Mouse (Mus musculus) kidney, postnatal 4 days (tissue): ENCODE results near the gene Spef1.
A peak's percentile ranks its signal among the peaks of the same experiment; 100 is the strongest.

ENCODE experiments used
- DNase-seq, 2 experiments: peaks; one replicate each; pipeline ENCODE4 v3.0.0; 2021; ENCODE audit warnings: mixed read lengths in 2 of 2

Gene Spef1

DNA sequence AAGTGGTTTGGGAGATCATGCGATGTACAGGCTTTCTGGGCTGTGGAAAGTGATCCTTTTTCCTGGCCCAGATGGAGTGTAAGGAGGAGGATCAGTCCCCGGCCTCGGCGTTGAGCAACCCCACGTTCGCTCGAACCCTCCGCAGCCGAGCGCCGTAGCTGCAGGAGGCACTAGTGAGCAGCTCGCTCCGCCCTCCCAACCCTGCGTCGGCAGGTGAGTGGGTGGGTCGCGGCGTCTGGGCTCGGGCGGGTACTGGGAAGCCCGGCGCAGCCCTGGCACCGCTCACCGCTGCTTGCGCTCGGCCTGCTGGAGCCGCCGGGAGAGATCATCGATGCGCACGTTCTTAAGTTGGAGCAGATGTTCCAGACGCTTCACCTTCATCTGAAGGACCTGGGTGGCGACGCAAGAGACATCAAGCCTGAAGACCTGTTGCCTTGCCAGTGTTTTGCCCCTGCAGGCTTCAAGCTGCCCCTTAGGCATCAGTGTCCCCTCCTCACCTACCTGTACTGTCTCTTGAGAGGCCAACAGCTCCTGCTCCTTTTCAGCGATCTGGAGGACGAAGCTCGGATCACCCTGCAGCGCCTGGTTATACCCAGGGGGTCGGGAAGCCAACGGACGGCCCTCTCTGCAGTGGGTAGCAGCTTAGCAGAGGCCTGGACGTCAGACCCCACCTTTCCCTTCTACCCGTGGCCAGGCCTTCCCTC lies 15.5 kb downstream of the Spef1 start:
- peak; percentile 74 to 82 for DNase-seq

DNA sequence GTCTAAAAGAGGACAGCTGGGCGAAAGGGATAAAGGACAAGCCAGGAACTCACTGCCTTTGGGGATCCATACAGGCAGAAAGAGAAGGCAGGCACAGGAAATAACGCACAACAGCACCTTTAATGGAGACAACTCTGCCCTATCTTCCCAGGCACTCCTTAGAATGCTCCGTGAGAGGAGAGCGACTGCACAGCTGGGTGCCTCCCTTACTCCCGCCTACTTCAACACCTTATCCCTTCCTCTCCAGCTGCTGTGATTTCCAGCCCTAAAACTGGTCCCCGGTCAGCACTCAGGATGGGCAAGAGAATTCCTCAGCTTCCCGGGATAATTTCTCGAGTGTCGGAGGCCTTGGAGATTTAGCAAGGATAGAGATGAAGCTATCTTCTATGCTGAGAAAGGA lies 16.1 kb downstream of the Spef1 start:
- DNase-seq = no peak

DNA sequence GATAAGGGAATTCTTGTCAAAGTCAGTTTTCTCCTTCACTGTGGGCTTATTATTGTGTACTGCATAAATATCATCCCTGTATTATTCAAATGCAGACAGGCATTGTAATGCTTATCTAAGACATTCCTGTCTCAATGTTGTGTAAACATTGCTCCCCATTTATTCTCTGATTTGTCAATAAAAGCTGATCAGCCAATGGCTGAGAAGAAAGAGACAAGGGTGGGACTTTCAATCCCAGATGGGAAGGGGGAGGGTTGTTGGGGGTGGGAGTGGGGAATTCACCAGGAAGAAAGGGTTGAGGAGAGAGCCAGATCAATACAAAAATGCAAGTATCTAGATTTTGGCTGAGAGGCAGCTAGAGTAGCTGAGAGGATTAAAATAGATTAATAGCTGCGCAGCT lies 18.2 kb downstream of the Spef1 start:
- DNase-seq = no peak

DNA sequence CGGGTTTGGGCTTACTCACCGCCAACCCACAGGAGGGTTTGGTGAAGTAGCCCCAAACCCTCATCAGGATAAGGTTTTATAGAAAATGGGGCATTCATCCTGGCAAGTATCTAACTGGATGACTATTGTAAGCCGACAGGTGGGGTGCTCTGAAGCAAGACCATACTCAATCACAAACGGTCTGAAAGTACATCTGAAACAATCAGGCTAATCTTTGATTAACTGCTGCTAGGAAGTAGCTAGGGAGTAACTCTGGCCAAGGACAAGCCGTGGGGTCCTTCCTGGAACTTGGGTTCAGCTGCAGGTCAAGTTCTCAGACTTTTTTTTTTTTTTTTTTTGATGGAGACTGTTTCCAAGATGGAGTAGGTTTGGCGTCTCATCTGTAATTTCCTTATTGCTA lies 19.1 kb downstream of the Spef1 start:
- no peak for DNase-seq

DNA sequence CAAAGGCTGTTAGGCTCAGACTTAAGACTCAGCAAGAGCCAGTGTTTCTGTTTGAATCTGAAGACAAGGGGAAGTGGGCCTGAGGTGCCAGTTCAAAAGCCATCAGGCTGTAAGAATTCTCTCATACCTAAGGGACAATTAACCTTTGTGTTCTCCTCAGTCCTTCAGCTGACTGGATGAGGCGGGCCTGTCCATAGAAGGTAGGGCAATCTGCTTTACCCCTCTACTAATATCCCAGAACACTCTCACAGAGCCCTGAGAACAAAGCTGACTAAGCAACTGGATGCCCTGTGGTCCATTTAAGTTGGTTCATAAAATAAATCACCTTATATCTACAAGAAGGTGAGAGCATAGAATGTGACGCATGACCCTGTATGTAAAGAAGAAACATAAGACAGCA lies 20.9 kb downstream of the Spef1 start:
- DNase-seq = no peak

DNA sequence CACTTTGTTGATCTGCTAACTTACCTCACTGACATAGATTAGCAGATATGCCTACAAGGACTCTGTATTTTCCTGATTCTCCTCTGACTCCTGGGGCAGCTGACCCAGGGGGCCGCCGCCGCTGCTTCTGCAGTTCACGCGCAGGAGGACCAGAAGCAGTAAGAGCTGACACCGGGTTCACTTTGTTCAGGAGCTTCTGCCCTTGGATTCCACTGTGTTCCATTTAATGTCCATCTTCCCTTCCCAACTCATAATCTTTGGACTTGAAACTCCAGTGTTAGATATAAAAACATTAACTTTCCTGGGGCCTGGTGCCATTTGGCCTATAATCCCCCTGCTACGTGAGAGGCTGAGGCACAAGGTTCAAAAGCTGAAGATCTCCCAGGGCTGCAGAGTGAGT lies 23.2 kb downstream of the Spef1 start:
- no peak for DNase-seq

DNA sequence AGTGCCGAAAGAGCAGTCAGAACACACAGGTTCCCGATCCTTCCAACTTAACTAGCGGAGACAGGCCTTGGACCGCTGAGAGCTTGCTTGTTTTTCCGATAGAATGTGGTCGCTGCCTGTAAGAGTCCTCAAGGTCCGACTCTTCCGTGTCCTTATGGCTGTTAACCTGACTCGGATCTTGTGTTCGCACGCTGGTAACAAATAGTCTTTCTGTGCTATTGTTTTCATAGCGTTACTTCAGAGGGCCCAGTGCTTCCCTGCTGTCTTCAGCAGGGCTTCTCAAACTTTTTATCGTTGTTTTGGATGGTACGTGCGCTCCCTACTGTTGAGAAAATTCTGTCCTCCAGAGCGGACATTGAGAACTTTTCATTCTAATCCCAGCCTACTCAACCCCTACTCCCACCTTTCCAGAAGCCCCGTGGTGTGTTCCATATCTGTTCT lies 26.4 kb downstream of the Spef1 start:
- DNase-seq = peak in 1 of 2 experiments; percentile 62

DNA sequence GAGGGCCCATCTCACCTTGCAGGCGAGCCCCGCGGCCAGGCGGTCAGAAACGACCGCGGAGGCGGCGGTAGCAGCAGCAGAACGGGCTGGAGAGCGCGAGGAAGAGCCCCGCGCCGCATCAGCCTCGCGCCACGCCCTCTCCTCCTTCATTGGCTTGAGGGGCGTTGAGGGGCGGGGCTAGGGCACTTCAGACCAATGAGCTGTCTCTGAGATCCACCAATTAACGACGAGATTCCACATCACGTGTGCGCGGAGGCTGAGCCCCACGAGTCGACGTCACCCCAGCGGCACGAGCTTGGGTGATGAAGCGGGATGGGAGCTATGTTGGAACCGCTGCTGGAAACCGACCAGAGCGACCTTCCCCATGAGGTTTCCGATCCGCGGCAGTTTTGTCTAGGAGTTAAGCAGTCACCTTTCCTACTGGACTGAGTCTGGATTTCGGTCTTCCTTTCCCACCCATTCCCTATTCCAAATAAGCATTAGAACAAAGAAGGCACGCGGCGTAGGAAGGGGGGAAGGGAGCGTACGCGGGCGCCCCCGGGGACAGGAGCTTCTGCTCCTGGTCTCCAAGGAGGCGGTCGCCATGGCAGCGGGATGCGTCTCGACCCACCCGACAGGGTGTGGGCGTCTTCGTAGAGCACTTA lies 27.0 kb downstream of the Spef1 start, which contains the start of gene 1700037H04Rik:
Gene 1700037H04Rik, minus strand, starts transcription at position 144 of the 644 bp plus-strand sequence.
- peak; percentile 97 to 99 for DNase-seq

DNA sequence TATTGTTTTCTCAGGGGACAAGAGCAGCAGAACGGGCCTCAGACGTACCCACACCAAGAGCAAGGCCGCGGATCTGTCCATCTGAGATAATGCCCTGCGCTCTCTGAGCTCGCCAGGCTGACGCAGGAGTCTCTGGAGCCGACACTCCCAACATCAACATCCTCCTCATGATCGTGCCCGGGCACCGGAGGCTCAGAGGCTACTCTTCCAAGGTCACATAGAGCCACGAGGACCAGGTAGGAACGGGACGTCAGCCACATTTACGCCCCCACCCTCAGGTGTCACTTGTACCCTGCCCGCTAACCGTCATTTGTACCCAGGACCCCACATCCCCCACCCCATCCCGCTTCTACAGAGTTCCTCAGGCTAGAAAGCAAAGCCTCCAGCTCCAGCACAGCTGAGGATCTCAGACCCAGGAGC lies 27.6 kb downstream of the Spef1 start:
- DNase-seq = peak; percentile 60 to 71

DNA sequence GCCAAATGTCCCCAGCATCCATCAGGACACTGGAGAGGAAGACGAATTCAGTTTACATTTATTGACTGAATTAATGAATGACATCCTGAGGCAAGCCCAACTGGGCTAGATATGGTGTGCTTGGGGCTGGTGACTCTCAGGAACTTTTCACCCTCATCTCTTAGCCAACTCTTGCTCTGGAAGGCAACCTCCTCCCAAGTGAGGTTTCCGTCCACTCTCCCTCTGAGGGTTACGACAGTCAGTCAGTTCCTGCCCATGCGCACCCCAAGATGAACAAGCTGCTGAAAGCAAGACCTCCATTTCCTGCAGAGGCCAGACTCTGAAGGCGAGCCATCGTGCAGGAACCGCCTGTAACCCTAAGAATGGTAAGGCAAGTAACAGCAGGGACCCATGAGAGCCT lies 30.1 kb downstream of the Spef1 start:
- no peak for DNase-seq

DNA sequence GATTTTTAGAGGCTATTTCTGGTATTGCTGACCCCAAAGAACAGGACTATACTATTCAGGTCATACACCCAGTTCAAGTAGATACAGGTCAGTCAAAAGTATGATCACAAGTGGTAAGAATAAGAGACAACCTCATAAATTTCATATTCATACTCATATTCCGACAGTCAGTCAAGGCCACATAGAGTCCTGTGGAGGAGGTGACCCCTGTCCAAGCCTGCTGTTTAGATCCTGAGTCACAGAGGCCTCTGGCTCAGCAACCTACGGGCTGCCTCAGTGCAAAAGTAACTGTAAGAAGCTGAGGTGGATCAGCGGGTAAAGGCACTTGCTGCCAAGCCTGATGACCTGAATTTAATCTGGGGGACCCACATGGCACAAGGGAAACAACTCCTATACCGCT lies 33.0 kb downstream of the Spef1 start:
- no peak for DNase-seq

DNA sequence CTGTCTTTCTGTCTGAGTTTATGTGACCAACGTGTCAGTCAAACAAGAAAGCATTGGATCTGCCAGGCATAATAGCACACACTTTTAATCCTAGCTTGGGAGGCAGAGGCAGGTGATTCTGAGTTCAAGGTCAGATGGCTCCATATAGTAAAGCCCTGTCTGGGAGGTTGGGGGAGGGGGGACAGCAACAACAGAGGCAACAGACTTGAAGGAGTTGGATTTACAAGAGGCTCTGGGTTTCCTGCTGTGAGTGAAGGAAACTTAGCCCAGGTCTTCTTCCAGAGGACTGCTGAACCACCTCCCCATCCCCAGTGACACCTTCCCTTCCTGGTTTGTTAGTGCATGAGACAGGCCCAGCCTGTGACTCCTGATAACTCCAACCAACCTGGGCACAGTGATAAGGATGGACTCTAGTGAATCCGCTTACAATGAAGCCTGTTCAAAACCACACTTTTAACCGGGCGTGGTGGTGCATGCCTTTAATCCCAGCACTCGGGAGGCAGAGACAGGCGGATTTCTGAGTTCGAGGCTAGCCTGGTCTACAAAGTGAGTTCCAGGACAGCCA lies 34.8 kb downstream of the Spef1 start:
- no peak for DNase-seq

DNA sequence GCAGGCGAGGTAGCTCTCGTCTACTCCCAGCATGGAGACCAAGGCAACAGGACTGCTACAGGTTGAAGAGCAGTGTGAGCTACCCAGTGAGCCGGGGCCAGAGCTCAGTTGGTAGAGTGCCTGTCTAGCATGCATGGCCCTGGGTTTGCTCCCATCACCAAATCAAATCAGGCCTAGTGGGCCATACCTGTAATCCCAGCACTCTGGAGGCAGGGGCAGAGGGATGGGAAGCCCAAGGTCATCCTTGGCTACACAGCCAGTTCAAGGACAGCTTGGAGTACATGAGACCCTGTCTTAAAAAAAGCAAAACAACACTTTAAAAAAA lies 37.9 kb downstream of the Spef1 start:
- no peak for DNase-seq

DNA sequence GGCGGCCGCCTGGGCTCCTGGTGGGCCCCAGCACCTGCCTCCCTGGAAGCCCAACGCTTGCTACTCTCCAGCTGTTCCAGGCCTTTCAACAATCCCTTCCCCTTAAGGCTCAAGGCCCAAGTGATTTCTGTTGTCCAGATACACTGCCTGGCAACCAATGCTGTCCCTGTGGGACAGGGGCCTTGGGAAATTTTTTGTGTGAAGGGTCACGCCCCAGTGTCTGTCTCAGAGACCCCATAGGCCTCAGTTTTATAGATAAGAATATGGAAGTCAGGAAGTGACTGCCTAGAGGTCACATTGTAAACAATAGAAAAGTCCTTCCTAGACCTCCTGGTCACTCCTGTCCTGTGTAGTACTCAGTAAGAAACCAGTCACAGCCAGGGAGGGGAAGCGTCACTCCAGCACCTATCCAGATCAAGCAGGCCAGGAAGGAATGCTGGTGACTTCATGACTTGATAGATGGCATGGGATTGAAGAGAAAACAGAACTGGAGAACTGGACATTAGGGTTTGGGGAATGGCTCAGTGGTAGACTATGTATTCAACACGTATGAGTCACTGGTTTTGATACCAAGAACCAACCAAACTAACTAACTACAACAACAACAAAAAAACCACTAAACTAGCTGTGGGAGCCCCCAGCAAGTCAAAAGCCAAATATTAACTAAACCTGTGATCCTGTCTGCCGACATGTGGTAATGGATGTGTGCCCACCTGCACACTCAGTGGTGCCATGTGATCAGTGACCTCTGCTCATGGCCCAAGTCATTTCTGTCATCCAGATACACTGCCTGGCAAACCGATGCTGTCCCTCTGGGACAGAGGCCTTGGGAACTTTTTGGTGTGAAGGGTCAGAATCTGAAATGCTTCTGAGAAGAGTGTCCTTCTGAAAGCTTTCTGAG lies 38.5 kb downstream of the Spef1 start:
- no peak for DNase-seq

DNA sequence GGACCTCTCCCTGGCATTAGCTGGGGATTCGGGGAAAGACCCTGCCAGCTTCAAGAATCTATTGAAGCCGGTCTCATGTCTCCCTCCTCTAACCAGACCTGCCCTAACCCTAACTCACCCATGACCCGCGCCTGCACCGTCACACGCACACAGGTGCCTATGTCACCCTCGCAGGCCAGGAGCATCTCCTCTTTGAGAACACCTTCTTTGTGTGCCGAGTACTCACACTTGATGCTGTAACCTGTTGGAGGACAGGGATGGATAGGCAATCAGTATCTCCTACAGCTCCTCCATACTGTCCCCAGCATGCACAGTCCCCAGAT lies 40.1 kb downstream of the Spef1 start:
- no peak for DNase-seq

DNA sequence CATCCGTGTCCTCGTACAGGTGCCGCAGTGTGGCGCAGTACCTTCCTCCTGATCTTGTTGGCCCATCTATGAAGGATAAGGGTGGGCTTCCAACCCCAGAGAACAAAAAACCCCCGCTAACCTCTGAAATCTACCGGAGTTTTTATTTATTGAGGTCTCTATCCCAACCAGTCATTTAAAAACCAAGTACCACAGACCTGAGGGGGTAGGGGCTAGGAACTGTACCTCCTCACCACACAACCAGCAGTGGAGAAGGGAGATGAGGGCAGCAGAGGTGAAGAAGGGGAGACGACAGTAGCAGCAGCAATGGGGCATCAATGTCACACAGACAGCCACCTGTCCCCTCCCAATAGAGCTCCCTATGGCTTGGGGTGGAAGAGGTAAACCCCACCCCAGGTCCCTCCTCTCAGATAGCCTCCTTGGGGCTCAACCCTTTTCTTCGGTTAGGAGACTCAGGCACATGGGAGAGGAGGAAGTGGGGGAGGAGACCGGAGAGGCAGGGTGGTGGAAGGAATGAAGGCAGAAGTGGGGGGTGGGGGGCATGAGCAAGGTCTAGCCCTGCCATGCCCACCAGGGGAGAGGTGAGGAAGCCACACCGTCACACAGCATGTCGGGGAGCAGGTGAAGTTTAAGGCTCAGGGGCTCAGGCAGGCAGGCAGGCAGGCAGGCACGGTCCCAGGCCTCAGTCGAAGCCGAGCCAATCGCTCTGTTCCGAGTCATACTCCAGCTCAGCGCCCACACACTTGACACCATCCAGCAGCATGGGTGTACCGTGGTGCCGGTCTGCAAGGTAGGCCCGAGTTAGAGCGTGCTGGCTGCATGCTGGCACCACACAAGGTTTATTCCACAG lies 40.7 kb downstream of the Spef1 start:
- no peak for DNase-seq

DNA sequence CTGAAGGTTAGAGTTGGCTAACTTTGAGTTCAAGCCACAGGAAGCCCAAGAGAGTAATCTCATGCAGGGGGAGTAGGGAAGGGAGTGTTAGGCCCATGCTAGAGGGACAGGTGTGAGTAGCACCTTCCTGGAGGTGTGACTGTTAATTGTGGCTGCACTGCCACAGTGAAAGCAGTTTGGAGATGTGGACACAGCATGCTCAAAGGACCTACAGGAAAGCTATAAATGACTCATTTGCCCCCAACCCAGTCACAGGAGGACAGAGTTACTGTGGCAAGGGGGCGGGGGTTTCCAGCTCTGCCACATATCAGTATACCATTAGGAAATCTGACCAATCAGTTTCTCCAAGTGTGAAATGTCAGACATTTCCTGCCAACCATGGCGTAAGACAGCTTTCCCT lies 41.5 kb downstream of the Spef1 start:
- no peak for DNase-seq

DNA sequence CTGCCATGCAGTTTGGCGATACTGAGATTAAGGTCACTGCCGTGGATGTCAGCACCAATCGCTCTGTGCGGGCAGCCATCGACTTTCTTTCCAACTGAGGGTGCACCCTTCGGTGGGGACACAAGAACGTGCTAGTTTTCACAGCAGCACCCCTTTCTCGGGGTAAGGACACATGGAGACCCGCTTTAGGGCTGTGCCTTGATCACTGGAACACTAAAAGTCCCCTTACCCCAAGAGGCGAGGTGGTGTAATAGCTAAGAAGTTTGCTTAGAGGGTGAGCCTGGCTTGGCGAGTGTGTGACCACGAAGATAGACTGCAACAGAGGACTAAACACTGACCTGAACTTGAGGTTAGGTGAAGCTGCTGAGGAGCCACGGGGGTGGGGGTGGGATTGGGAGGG lies 42.0 kb downstream of the Spef1 start:
- no peak for DNase-seq

DNA sequence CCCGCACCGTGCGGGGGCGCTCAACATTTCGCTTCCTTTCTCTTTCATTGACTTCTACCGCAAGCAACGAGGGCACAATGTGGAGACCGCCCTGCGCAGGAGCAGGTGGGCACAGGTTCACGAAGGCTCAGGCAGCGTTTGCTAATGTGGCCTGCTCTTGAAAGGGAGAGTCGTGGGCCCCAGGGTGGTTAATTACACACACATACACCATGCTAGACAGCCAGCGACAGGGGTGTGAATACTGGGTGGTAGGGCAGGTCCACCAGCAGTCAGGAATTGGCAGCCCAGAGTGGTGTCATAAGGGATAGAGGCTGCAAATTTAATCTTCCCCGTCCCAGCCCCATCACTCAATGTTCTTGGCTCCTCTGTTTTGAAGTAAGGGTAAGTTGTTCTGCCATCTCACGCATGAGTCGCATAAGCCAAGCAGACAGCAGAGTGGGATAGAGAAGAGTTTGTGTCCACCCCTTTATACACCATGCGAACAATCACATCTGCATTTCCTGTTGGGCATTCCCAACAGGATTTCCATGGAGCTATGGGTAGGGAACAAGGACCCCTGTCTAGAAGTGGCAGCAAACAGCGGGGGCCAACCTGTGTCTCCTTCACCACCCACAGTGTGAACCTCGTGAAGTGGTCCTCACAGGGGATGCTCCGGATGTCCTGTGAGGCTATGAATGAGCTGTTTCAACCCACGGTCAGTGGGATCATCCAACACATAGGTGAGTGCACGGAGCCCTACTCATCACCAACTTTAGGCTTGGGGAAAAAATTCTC lies 43.9 kb downstream of the Spef1 start:
- no peak for DNase-seq

DNA sequence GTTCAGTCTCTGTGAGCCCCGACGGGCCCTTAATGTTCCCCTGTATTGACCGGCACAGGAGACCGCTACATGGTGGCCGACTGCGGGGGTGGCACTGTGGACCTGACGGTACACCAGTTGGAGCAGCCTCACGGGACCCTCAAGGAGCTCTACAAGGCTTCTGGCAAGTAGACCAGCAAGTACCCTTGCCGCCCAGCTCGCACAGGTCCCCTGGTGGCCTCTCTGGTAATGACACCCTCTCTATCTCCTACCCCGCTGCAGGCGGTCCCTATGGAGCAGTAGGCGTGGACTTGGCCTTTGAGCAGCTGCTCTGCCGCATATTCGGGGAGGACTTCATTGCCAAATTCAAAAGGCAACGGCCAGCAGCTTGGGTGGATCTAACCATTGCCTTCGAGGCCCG lies 44.5 kb downstream of the Spef1 start:
- DNase-seq = peak; percentile 90 to 92

DNA sequence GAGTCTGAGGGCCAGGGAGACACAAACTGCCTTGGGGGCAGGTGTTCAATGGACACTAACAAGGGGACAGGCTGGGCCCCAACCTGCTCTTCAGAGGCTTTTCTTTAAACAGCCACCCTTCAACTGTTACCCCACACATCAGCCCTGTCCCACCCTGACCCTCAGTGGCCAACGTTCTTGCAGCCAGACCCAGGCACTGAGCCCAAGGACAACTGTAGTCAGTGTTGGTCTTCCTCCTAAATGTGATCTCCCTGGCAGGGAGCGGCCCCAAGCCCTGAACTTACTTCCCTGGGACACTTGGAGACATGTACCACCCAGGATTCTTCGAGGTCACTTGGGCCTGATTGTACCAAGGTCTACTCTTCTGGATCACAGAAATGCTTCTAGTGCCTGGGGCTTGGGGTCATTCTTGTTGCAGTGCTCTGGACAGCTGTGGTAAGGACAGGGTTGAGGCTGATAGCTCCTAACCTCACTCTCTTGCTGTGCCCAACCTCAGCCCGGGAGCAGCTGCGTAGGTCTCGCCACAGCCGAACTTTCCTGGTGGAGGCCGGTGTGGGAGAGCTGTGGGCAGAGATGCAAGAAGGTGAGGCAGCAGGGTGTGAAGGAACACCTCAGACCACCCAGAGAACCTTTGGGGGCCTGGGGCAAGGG lies 45.6 kb downstream of the Spef1 start:
- DNase-seq = no peak
